Mouse (Mus musculus) neural tube, embryonic 10.5 days (tissue): ENCODE measurements at regions not wholly inside any gene's neighbourhood (a gene's known extent, or its start where the extent isn't known, plus 50 kb on each side); places are given as distances from the start of the nearest gene placed in this dataset.
A peak's percentile ranks its signal among the peaks of the same experiment; 100 is the strongest.

ENCODE experiments used
- DNase-seq: peaks from one replicate; pipeline ENCODE4 v3.0.0-alpha.2; 2017; ENCODE audit warnings: low spot score; ENCODE audit errors: extremely low spot score

- no peak for DNase-seq
Measured at GRCm38 (mm10) chr10:120666202-120666860, 190.1 kb upstream of the Hmga2 start.

- DNase-seq: no peak
Measured at GRCm38 (mm10) chr10:120665670-120666069, 189.4 kb upstream of the Hmga2 start.

- DNase-seq: no peak
Measured at GRCm38 (mm10) chr10:120664419-120664818, 188.2 kb upstream of the Hmga2 start.

GRCm38 (mm10) chr10:120663396-120663795, 187.1 kb upstream of the Hmga2 start:
- peak; percentile 21 for DNase-seq

- DNase-seq: peak; percentile 31
Measured at GRCm38 (mm10) chr10:120660503-120660902, 184.2 kb upstream of the Hmga2 start.

GRCm38 (mm10) chr10:120655238-120655931, 179.1 kb upstream of the Hmga2 start:
- no peak for DNase-seq

- no peak for DNase-seq
Measured at GRCm38 (mm10) chr10:120652525-120653215, 176.4 kb upstream of the Hmga2 start.

GRCm38 (mm10) chr10:120651845-120652244, 175.6 kb upstream of the Hmga2 start:
- DNase-seq: no peak

GRCm38 (mm10) chr10:120650336-120650735, 174.1 kb upstream of the Hmga2 start:
- no peak for DNase-seq

- DNase-seq: no peak
Measured at GRCm38 (mm10) chr10:120648741-120649140, 172.5 kb upstream of the Hmga2 start.

GRCm38 (mm10) chr10:120648031-120648430, 171.8 kb upstream of the Hmga2 start:
- no peak for DNase-seq

- DNase-seq: no peak
Measured at GRCm38 (mm10) chr10:120647323-120647722, 171.1 kb upstream of the Hmga2 start.

GRCm38 (mm10) chr10:120646862-120647311, 170.6 kb upstream of the Hmga2 start:
- DNase-seq: peak; percentile 67

- no peak for DNase-seq
Measured at GRCm38 (mm10) chr10:120640847-120641246, 164.6 kb upstream of the Hmga2 start.

GRCm38 (mm10) chr10:120638316-120638715, 162.0 kb upstream of the Hmga2 start:
- no peak for DNase-seq

GRCm38 (mm10) chr10:120635818-120636543, 159.7 kb upstream of the Hmga2 start:
- DNase-seq: no peak

- no peak for DNase-seq
Measured at GRCm38 (mm10) chr10:120635194-120635593, 158.9 kb upstream of the Hmga2 start.

GRCm38 (mm10) chr10:120632071-120632470, 155.8 kb upstream of the Hmga2 start:
- DNase-seq: no peak

GRCm38 (mm10) chr10:120628066-120628465, 151.8 kb upstream of the Hmga2 start:
- no peak for DNase-seq

GRCm38 (mm10) chr10:120625474-120625873, 149.2 kb upstream of the Hmga2 start:
- no peak for DNase-seq

GRCm38 (mm10) chr10:120624203-120624942, 148.1 kb upstream of the Hmga2 start:
- no peak for DNase-seq
